Mouse (Mus musculus): ENCODE measurements around the gene Krt17.
"Not testable (repeated sequence)": the region's sequence is repeated elsewhere in the genome, so short reads cannot be mapped to it uniquely, and the experiment has no call there.

Gene Krt17

DNA sequence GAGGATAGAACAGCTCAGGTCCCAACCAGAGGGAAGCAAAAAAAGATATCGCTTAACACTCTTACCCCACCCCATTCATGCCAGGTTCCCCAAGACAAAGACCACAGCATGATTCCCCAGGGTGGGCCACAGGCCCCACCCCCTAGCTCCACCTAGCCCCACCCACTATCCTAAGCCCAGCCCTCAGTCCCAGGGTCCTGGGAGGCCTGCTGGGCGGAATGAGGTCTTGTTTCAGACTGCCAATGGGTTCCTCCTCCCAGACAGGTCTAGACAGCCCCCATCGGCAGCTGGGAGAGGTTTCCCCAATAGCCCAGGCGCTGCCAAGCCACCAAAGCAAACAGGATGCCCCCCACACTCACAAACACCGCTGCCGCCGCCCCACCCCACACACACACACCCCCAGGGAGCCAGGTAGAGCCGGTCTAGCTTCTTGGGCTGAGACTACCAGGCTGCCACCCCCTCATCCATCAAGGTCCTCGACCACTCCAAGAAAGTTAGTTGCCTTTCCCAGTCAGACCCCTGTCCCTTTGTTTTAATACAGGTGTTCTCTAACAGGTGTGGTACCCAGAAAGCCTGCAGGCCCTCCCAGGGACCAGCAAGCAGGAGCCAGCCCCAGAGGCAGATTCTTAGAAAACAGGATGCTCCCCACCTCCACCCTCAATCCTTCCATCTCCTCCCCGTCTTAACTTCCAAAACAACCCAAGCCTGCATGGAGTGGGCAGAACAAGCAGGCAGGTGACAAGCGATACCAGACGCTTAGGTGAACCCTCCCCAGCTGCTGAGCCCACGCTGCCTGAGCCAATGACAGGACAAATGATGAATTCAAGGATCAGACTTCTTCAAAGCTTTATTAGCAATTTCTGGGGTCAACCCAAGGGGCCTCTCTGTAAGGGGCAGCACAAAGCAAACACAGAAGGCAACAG, 1.5 kb upstream of the Krt17 start:
- DNase-seq (ENCODE audit: low spot score): no peak

DNA sequence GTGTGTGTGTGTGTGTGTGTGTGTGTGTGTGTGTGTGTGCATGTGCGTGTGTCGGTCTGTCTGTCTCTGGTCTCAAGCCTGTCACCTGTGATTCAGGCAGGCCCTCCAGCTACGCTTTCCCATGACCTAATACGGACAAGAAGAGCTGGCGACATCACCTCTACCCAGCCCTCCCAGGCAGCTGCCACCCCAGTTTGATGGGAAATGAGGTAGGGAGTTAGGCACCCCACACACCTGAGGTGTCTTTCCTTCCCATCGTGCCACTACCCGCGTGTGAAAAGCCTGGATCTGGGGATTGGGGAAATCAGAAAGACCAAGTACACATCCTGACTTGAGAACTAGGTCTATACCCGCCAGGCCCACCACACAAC, 391 bp upstream of the Krt17 start:
- DNase-seq (ENCODE audit: low spot score): no peak

DNA sequence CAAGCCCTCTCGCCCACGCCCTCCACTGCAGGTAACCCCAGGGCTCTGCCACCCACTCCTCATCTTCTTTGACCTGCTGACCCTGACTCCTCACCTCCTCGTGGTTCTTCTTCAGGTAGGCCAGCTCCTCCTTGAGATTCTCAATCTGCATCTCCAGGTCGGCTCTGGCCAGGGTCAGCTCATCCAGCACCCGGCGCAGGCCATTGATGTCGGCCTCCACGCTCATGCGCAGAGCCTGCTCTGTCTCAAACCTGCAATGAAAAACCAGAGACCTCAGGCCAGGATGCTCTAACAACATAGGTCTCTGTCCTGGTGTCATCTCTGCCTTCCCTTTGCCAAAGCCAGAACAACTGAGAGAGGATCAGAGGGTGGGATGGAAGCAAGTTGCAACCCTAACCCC, 1.8 kb downstream of the Krt17 start:
- no peak for DNase-seq (ENCODE audit: low spot score)

DNA sequence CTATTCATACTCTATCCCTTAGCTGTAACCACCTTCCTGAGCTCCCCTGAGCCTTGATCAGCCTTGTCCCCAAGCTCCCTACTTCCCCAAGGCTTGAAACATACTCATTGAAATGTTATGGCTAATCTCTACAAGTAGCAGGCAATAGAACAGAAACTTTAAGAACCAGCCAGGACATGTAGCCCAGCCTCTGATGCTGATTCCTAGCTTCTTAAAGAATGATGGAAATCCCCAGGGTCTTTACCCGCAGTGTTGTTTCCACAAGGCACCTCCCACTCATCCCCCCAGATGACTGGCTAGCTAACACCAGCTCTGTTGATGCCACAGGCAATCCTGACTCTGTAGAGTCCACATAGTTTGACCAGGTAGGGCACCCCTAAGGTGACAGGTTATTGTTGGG, 2.9 kb downstream of the Krt17 start:
- no peak for DNase-seq (ENCODE audit: low spot score)

DNA sequence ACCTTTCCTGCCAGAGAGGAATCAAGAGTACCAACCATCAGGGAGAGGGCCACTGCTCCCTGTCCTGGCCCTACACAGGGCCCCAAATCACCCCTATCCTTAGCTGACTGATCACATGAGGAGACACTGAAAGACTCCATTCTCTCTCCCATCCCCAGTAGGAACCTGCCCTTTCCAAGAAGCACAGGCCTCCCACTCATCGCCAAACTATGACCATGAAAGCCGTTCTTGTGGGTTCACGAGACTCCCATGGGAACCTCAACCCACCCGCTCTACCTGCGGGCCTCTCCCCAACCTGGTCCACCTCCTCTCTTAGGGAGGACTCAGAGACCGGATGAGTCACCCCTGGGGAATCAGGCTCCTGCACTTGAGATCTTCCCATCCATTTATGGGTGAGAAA, 5.3 kb downstream of the Krt17 start:
- no peak for DNase-seq (ENCODE audit: low spot score)

DNA sequence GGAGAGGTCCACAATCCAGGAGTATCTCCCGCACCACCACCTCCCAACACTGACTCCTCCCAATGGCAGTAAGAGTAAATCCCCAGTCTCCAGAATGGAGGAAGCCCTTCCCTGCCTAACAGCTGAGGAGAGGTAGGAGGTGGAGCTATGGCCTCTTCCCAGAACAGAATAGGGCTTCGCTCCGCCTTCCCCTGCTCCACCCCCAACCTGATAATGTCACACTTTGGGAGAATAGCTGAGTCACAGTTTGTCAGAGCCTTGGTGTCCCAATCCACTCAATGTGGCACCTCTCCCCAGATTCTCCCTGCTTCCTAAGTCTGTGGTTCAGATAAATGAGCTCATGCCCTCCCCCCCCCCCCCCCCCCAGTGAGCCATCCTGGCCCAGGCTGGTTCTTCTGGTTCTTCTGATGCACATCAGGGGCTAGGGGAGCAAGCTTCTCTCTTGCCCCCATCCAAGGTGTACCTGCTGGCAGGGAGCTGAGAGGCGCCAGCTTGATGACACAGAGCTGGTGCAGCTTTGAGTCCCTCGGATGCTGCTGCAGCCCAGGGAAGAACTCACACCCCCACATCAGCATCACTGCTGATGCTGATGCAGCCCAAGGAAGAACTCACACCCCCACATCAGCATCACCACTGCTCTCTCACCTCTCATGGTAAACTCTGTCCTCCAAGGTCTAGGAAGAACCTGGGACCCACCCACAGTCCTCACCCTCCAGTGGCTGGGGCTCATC, 6.3 kb downstream of the Krt17 start:
- no peak for DNase-seq (ENCODE audit: low spot score)

DNA sequence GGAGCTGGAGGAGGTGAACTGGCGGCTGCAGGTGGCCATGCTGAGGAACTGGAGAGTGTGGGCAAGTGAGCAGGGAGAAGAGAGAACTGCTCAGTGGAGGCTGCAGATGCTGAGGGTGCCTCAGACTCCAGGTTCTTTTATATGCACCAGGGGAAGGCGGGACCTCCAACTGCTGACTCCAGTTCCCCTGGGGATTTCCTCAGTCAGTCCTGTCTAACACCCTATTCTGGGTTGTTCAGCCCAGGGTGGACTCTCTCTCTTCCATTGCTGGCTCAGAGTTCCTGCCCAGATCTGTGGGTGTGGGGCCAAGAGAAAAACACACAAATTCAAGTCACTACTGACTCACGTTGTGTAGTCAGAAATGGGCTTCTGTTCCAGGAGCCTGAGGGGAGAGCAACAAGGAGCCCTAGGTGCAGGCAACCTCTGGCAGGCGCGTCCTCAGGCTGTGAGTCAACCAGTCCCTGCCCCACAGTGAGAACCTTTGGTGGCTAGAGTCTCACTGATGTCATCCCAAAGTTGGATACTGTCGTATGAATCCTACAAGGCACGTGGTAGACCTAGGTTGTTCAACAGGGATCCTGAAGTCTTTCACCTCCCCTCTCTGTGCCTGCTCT, 11.9 kb downstream of the Krt17 start, which contains the start of gene Krt16:
Gene Krt16 (minus strand): TSS at position 51 of the 614 bp plus-strand sequence.
- no peak for DNase-seq (ENCODE audit: low spot score)

DNA sequence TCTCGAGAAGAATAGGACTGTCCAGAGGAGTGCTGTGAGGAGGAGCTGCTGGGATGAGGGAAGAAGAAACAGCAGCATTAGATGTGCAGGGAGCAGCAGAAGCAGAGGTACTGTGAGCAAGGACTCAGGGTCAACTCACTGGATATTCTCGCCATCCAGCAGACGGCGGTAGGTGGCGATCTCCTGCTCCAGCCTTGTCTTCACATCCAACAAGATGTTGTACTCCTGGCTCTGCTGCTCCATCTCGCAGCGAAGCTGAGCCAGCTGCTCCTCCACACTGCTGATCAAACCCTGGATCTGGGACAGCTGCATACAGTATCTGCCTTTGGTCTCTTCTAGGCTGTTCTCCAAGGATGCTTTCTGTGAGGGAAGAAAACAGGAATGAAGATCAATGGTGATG, 14.4 kb downstream of the Krt17 start:
- DNase-seq (ENCODE audit: low spot score): not testable (repeated sequence)

DNA sequence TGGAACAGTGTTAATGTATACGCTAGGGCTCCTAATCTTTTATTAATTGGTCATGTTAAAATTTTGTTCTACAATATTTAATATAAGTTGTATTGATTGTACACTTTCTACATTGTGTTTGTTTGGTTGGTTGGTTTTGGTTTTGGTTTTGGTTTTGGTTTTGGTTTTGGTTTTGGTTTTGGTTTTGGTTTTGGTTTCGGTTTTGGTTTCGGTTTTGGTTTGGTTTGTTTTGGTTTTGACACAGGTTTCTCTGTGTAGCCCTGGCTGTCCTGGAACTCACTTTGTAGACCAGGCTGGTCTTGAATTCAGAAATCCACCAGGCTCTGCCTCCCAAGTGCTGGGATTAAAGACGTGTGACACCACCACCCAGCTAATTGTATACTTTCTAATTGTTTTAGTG, 20.6 kb downstream of the Krt17 start:
- not testable (repeated sequence) for DNase-seq (ENCODE audit: low spot score)

DNA sequence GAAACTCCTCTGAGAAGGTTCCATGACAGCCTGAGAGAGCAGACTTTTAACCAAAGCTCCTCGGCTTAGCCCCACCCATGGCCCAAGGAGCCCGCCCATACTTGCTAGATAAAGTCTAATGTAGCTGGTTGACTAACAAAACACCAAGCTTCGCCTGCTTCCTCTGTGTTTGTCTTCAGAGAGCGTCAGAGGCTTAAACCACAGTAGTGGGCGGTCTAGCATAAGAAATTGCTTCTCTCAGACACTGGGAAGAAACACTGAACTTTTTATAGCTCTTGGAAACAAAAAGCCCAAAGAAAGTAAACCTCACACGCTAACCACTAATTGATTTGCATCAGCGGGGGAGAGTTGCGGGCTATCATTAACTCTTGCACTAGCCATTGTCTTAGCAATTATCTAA, 39.1 kb downstream of the Krt17 start:
- DNase-seq (ENCODE audit: low spot score): no peak

DNA sequence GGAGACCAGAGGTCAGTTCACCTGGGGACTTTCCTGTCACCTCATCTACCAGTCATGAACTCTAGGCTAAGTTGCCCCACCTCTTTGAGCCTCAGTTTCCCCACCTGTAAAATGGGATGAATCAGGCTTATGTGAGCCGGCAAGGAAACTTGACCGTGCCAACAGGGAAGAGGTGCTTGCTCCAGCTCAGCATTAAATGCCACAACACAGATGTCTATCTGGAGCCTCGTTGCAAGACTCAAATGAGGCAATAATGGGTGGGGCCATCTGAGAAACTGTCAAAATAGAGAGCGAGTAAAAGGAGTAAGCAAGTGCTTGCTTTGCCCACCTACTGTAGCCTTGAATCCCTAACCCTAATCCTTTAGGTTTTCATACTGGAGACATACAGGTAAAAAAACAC, 41.5 kb downstream of the Krt17 start:
- DNase-seq (ENCODE audit: low spot score): no peak

DNA sequence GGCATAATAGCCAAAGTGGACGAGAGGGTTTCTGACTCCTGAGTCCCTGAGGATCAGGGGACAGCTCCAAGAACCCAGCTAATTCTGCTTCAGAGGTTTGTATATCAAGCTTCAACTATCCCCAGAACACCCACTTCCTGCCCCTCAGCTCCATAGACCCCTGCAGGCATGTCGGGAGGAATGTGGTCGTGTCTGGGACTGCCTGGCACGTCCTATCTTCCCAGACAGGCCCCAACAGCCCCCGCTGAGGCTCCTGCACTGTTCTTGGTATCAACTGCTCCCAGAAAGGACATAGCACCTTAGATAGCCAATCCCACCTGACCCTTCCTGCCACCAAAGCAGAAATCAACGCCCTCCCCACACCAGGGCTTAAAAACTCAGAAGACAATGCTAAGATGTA, 52.3 kb downstream of the Krt17 start:
- DNase-seq (ENCODE audit: low spot score): no peak

DNA sequence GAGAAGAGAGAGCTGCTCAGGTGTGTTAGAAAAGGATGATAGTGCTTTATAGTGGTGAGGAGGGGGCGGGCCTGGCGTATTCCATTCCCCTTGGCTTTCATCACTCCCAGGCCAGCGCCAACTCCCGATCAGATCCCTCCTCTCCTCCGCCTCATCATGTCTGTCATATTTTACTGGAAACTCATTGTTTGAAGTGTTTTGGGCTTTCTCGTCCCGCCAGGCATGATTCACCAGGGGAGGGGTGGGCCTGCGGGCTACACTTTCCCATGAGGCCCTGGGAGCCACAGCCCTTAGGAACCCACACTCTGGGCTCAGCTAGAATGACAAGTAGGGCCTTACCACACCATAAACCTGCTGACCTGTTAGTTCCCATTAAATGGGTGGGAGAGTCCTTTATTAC, 53.3 kb downstream of the Krt17 start, which contains the start of gene Krt14:
Gene Krt14 (minus strand): TSS at position 51 of the 400 bp plus-strand sequence.
- DNase-seq (ENCODE audit: low spot score): no peak
